12 mouse cellular contexts compared by ENCODE assay signal in the genomic region with DNA sequence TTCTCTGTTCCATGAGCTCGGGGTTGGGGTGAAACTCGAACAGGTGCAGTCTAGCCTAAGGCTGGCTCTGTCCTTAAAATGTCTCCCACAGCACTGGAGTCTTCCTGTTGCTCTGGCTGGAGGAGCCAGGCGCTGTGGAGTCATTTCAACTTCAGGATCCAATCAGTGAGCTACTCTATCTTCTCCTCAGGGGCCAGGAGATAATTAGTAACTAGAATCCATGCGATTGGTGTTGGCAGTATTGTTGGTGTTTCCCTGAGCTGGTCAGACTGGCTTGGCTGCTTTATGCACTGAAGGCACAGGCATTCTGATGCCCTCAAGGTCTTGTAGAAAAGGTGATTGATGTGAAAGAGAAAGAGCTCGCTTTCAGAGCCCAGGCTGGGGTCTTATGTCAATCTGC. TPM values are rescaled to one million over a fixed set of nuclear protein-coding genes. Genes with fewer than 3 reads are reported as not detected.
DNase-seq lines count a peak whose midpoint lies in the region; ATAC-seq and TF ChIP-seq lines count a peak whose summit lies in the region.
"Had no signal": no experiment of that assay in that cellular context is flagged by ENCODE, and none has a peak within 500 bp of the region (broad histone marks: within the 10 kb centered on the region; RNA-seq: fewer than 3 reads in every experiment).

No protein-coding gene starts in this region.

- TF ChIP-seq EP300 in stomach, postnatal 0 days (optimal IDR thresholded peaks at IDR 0.05), result no peak

- H3K4me2 ChIP-seq in limb, embryonic 14.5 days (replicated peaks; ENCODE audit: low read depth, low read length, severe bottlenecking), result 0 out of 2 replicates have a peak overlapping the region, but pooled peaks have one; percentile 6
- H3K4me2 ChIP-seq in stomach, postnatal 0 days (replicated peaks; ENCODE audit: low read depth), result peak overlapping the region; percentile 46

- peak overlapping the region; percentile 51 for H3K4me3 ChIP-seq in kidney, adult 2 months (ENCODE audit: insufficient read depth, low read depth, low read length)
- H3K4me3 ChIP-seq in limb, embryonic 14.5 days (replicated peaks; ENCODE audit: low read length), result peak overlapping the region; percentile 13
- H3K4me3 ChIP-seq in stomach, postnatal 0 days (ENCODE audit: low read depth, low read length), result peak overlapping the region; percentile 33
- H3K4me3 ChIP-seq in gastrocnemius, adult 2 months, result no peak overlapping the region

- TF ChIP-seq CTCF in kidney, adult 2 months (conservative IDR thresholded peaks at IDR 0.05; ENCODE audit: insufficient read depth, insufficient read length, low read depth, low read length), result no peak
- no peak for TF ChIP-seq CTCF in stomach, postnatal 0 days (IDR thresholded peaks at IDR 0.05; ENCODE audit: low read depth)
- no peak for TF ChIP-seq CTCF in gastrocnemius, adult 2 months (IDR thresholded peaks at IDR 0.05)

- H3K4me1 ChIP-seq in kidney, adult 2 months (ENCODE audit: control insufficient read depth, insufficient read depth, low read length), result peaks cover 8% of the 10 kb centered on the region; the same call in 1 of the 2 replicates
- H3K4me1 ChIP-seq in limb, embryonic 14.5 days (ENCODE audit: control insufficient read depth, insufficient read depth, low read length), result no peaks in the 10 kb centered on the region
- H3K4me1 ChIP-seq in stomach, postnatal 0 days (replicated peaks; ENCODE audit: control insufficient read depth, insufficient read depth), result peaks cover 7% of the 10 kb centered on the region

- WGBS in kidney, adult 2 months, result 42% methylated on average over 5 of the region's 5 CpGs
- WGBS in limb, embryonic 14.5 days, result 65% methylated on average over 5 of the region's 5 CpGs
- 45% methylated on average over 5 of the region's 5 CpGs for WGBS in stomach, postnatal 0 days

- no peak overlapping the region for H3K9ac ChIP-seq in limb, embryonic 14.5 days (ENCODE audit: low read depth, low read length, severe bottlenecking)
- H3K9ac ChIP-seq in stomach, postnatal 0 days (ENCODE audit: low read length), result peak overlapping the region; percentile 52

- H3K36me3 ChIP-seq in kidney, adult 2 months (ENCODE audit: control insufficient read depth, insufficient read depth, low read length), result no peaks in the 10 kb centered on the region
- no peaks in the 10 kb centered on the region; the same call in 1 of the 2 replicates for H3K36me3 ChIP-seq in limb, embryonic 14.5 days (ENCODE audit: control insufficient read depth, insufficient read depth, low read length)
- no peaks in the 10 kb centered on the region for H3K36me3 ChIP-seq in stomach, postnatal 0 days (ENCODE audit: control insufficient read depth, insufficient read depth, low read length)

- intact Hi-C loops in gastrocnemius, adult 2 months (cut with DNase I), result no loop called here
- intact Hi-C loops in left cerebral cortex, postnatal 36 days (cut with DNase I), result no loop called here

- no peak for ATAC-seq in limb, embryonic 14.5 days (ENCODE audit: low FRiP score, low read depth)
- ATAC-seq in stomach, postnatal 0 days (ENCODE audit: low FRiP score, low TSS enrichment), result peak; percentile 68

- H3K27ac ChIP-seq in kidney, adult 2 months (ENCODE audit: insufficient read depth, low read depth, low read length), result peak overlapping the region; percentile 84
- H3K27ac ChIP-seq in limb, embryonic 14.5 days (replicated peaks; ENCODE audit: low read depth, low read length), result no peak overlapping the region
- peak overlapping the region; percentile 91 for H3K27ac ChIP-seq in stomach, postnatal 0 days (replicated peaks)
- no peak overlapping the region for H3K27ac ChIP-seq in gastrocnemius, adult 2 months

- DNase-seq in testis, postnatal 14 days (ENCODE audit: low spot score), result peak; percentile 34
- no peak for DNase-seq in testis, postnatal 10 days (ENCODE audit: low spot score)
- DNase-seq in kidney, adult 2 months, result peak; percentile 92
- peak; percentile 63 for DNase-seq in limb, embryonic 14.5 days (ENCODE audit: low spot score)
- peak; percentile 85 for DNase-seq in stomach, postnatal 0 days (ENCODE audit: low spot score)
- DNase-seq in gastrocnemius, adult 2 months, result no peak
- DNase-seq in thymus, postnatal 14 days, result no peak
- no peak for DNase-seq in left cerebral cortex, postnatal 36 days (ENCODE audit: low spot score in 2 of 2)
- DNase-seq: adrenal gland, postnatal 10 days; cerebellum, adult 18-20 months; layer of hippocampus, postnatal 36 days; thymus, postnatal 25 days had no signal

- TF ChIP-seq POLR2A in kidney, adult 2 months (IDR thresholded peaks at IDR 0.05; ENCODE audit: low read depth, low read length), result no peak
- TF ChIP-seq POLR2A in limb, embryonic 14.5 days (IDR thresholded peaks at IDR 0.05; ENCODE audit: borderline replicate concordance, extremely low read depth, insufficient read depth, insufficient read length), result no peak

- H3K9me3 ChIP-seq in limb, embryonic 14.5 days (ENCODE audit: control insufficient read depth, low read length), result no peaks in the 10 kb centered on the region
- H3K9me3 ChIP-seq in stomach, postnatal 0 days (ENCODE audit: control insufficient read depth, low read length), result no peaks in the 10 kb centered on the region

- no peaks in the 10 kb centered on the region for H3K27me3 ChIP-seq in kidney, adult 2 months (replicated peaks; ENCODE audit: control insufficient read depth, insufficient read depth, low read length)
- H3K27me3 ChIP-seq in limb, embryonic 14.5 days (ENCODE audit: control insufficient read depth, insufficient read depth, low read length), result no peaks in the 10 kb centered on the region
- H3K27me3 ChIP-seq in stomach, postnatal 0 days (ENCODE audit: control insufficient read depth, insufficient read depth, low read length), result no peaks in the 10 kb centered on the region

RNA-seq across cellular contexts. Expression of gene Dnmbp, which starts 49.5 kb away (rescaled TPM):
- 13.9 and 15.5 TPM in 2 replicates for polyA plus RNA-seq in kidney, adult 2 months (2012; rRNA removed)
- 33.0 and 39.7 TPM in 2 replicates for polyA plus RNA-seq in limb, embryonic 14.5 days (2012; rRNA removed)
- 23.3 and 26.1 TPM in 2 replicates for polyA plus RNA-seq in limb, embryonic 14.5 days (2014; fragmentation: Nextera tagmentation; extraction: Ambion mirVana)
- polyA plus RNA-seq in stomach, postnatal 0 days (2015; fragmentation: Nextera tagmentation; extraction: Ambion mirVana), result 14.2 and 14.6 TPM in 2 replicates
- 10 to 100 TPM in 1 of 2 experiments, 1 to 10 TPM in 1; 9.4 to 11.3 TPM for total RNA-seq in gastrocnemius, adult 2 months (2021)
- total RNA-seq in left cerebral cortex, postnatal 36 days (2021), result 10 to 100 TPM; 11.8 to 12.5 TPM

Comparison
In these comparisons a context has a peak if more than half of its experiments do, and no peak if none do; other contexts are left out.
1. DNase-seq: peak in testis, postnatal 14 days (single experiment), kidney, adult 2 months (single experiment), limb, embryonic 14.5 days (single experiment) and stomach, postnatal 0 days (single experiment); none in testis, postnatal 10 days (single experiment), gastrocnemius, adult 2 months (single experiment), thymus, postnatal 14 days (single experiment) and left cerebral cortex, postnatal 36 days (0 of 2).
2. H3K27ac ChIP-seq: peak in kidney, adult 2 months (single experiment) and stomach, postnatal 0 days (single experiment); none in limb, embryonic 14.5 days (single experiment) and gastrocnemius, adult 2 months (single experiment).